ENCODE assay signal across 9 mouse cellular contexts in the genomic region with DNA sequence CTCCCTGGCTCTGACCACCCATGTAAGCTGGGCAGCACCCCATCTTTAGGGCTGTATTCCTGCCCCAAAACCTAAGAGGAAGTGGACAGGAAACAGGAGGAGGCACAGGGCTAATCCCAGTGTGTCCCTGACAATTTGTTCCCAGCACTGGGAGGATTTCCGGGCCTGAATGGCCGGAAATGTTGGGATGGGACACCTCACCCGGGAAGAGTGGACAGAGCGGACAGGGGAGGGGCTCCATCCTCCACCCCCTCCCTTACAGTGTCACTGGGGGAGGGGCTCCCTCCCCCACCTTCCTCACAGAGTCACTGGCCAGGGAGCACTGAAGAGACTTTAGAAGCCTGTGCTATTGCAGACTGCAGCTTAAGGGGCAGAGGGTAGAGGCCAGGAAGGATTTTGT. TPM values are rescaled to one million over a fixed set of nuclear protein-coding genes. Genes with fewer than 3 reads are reported as not detected.
DNase-seq lines count a peak whose midpoint lies in the region; ATAC-seq lines count a peak whose summit lies in the region.
"Had no signal": no experiment of that assay in that cellular context is flagged by ENCODE, and none has a peak within 500 bp of the region (broad histone marks: within the 10 kb centered on the region; RNA-seq: fewer than 3 reads in every experiment).

No protein-coding gene starts in this region.

- peak; percentile 71 to 76 for DNase-seq in adrenal gland, adult (ENCODE audit: inconsistent age in 2 of 2, low spot score in 1 of 2)
- DNase-seq in adrenal gland, adult 18-20 months (ENCODE audit: low spot score in 2 of 2): no peak
- DNase-seq in adipocyte (ENCODE audit: low spot score): peak; percentile 61
- DNase-seq in heart, postnatal 25 days (ENCODE audit: low spot score): peak; percentile 78
- DNase-seq in liver, embryonic 11.5 days (ENCODE audit: low spot score): no peak
- DNase-seq in yolk sac, embryonic 10.5 days (ENCODE audit: low spot score): no peak
- DNase-seq in spleen, postnatal 4 days (ENCODE audit: low spot score in 2 of 2): no peak
- DNase-seq in layer of hippocampus, postnatal 10 days (ENCODE audit: low spot score in 2 of 2): no peak

- H3K4me1 ChIP-seq in liver, embryonic 11.5 days (replicated peaks; ENCODE audit: control insufficient read depth, insufficient read depth, low read length): peaks cover 12% of the 10 kb centered on the region; the same call in 1 of the 2 replicates

- no peaks in the 10 kb centered on the region for H3K27me3 ChIP-seq in liver, embryonic 11.5 days (replicated peaks; ENCODE audit: control insufficient read depth, insufficient read depth, low read length)

- H3K4me2 ChIP-seq in liver, embryonic 11.5 days: no peak overlapping the region
- H3K4me2 ChIP-seq: embryonic facial prominence, embryonic 15.5 days had no signal

- ATAC-seq in liver, embryonic 11.5 days (replicated peaks; ENCODE audit: low FRiP score): no peak

- H3K4me3 ChIP-seq in liver, embryonic 11.5 days (ENCODE audit: low read depth, low read length): no peak overlapping the region
- H3K4me3 ChIP-seq: embryonic facial prominence, embryonic 15.5 days had no signal

- H3K36me3 ChIP-seq in liver, embryonic 11.5 days (ENCODE audit: control insufficient read depth, insufficient read depth, low read length): no peaks in the 10 kb centered on the region
- H3K36me3 ChIP-seq: embryonic facial prominence, embryonic 15.5 days had no signal

- no peaks in the 10 kb centered on the region for H3K9me3 ChIP-seq in liver, embryonic 11.5 days (ENCODE audit: control insufficient read depth, low read length)
- H3K9me3 ChIP-seq: embryonic facial prominence, embryonic 15.5 days had no signal

- H3K27ac ChIP-seq in liver, embryonic 11.5 days (ENCODE audit: low read depth, low read length): peak overlapping the region; percentile 25; the same call in 1 of the 2 replicates

- no peak overlapping the region for H3K9ac ChIP-seq in liver, embryonic 11.5 days (ENCODE audit: low read depth, low read length)
- H3K9ac ChIP-seq: embryonic facial prominence, embryonic 15.5 days had no signal

- intact Hi-C loops in heart, postnatal 25 days (cut with DNase I): no loop called here

- 44% methylated on average over 4 of the region's 4 CpGs for WGBS in liver, embryonic 11.5 days

RNA-seq across cellular contexts. Expression of a gene that starts 5.9 kb away (rescaled TPM):
- not detected for total RNA-seq in adrenal gland, adult 18-20 months (2021)
- total RNA-seq in heart, postnatal 25 days (2021): not detected
- polyA plus RNA-seq in liver, embryonic 11.5 days (2014; fragmentation: Nextera tagmentation; extraction: Ambion mirVana): 0.22 TPM in 1 of 2 replicates, not detected in the other
- total RNA-seq in layer of hippocampus, postnatal 10 days (2021): 1 to 10 TPM; 2.1 to 3.2 TPM

RNA-seq across cellular contexts. Expression of a gene that starts 14.1 kb away (rescaled TPM):
- total RNA-seq in adrenal gland, adult 18-20 months (2021): 10 to 100 TPM; 11.6 to 14.9 TPM
- 10 to 100 TPM; 20.7 to 25.4 TPM for total RNA-seq in heart, postnatal 25 days (2021)
- 13.4 and 14.2 TPM in 2 replicates for polyA plus RNA-seq in liver, embryonic 11.5 days (2014; fragmentation: Nextera tagmentation; extraction: Ambion mirVana)
- total RNA-seq in layer of hippocampus, postnatal 10 days (2021): 10 to 100 TPM; 34.7 to 40.3 TPM

RNA-seq across cellular contexts. Expression of a gene that starts 22.1 kb away (rescaled TPM):
- total RNA-seq in adrenal gland, adult 18-20 months (2021): 10 to 100 TPM; 73.2 to 87.4 TPM
- 10 to 100 TPM; 23.4 to 26.4 TPM for total RNA-seq in heart, postnatal 25 days (2021)
- 83.4 and 84.5 TPM in 2 replicates for polyA plus RNA-seq in liver, embryonic 11.5 days (2014; fragmentation: Nextera tagmentation; extraction: Ambion mirVana)
- 10 to 100 TPM; 86.8 to 92.1 TPM for total RNA-seq in layer of hippocampus, postnatal 10 days (2021)

RNA-seq across cellular contexts. Expression of a gene that starts 22.1 kb away (rescaled TPM):
- total RNA-seq in adrenal gland, adult 18-20 months (2021): 10 to 100 TPM; 18.2 to 22.3 TPM
- 1 to 10 TPM; 8.1 to 8.3 TPM for total RNA-seq in heart, postnatal 25 days (2021)
- polyA plus RNA-seq in liver, embryonic 11.5 days (2014; fragmentation: Nextera tagmentation; extraction: Ambion mirVana): 57.2 and 60.5 TPM in 2 replicates
- total RNA-seq in layer of hippocampus, postnatal 10 days (2021): 10 to 100 TPM; 28.9 to 32.9 TPM

RNA-seq across cellular contexts. Expression of a gene that starts 31.0 kb away (rescaled TPM):
- total RNA-seq in adrenal gland, adult 18-20 months (2021): 10 to 100 TPM in 1 of 2 experiments, 1 to 10 TPM in 1; 8.2 to 10.3 TPM
- 1 to 10 TPM; 4.2 to 6.0 TPM for total RNA-seq in heart, postnatal 25 days (2021)
- 46.2 and 47.1 TPM in 2 replicates for polyA plus RNA-seq in liver, embryonic 11.5 days (2014; fragmentation: Nextera tagmentation; extraction: Ambion mirVana)
- 10 to 100 TPM; 17.1 to 17.2 TPM for total RNA-seq in layer of hippocampus, postnatal 10 days (2021)

Comparison
In these comparisons a context has a peak if more than half of its experiments do, and no peak if none do; other contexts are left out.
1. DNase-seq: peak in adrenal gland, adult (2 of 2), adipocyte (single experiment) and heart, postnatal 25 days (single experiment); none in adrenal gland, adult 18-20 months (0 of 2), liver, embryonic 11.5 days (single experiment), yolk sac, embryonic 10.5 days (single experiment), spleen, postnatal 4 days (0 of 2) and layer of hippocampus, postnatal 10 days (0 of 2).